Mouse (Mus musculus) C2C12 (cell line): ENCODE measurements around the gene Slc41a2.

Experiments
- MAX ChIP-seq: IDR thresholded peaks from one replicate; pipeline ENCODE4 v1.6.1; 2011; ENCODE audit warnings: mild to moderate bottlenecking, control low read depth
- MYOG ChIP-seq: IDR thresholded peaks from one replicate; pipeline ENCODE4 v1.6.1; 2011; ENCODE audit not compliant: control insufficient read depth, insufficient read length; ENCODE audit errors: extremely low read depth

- TF ChIP-seq MYOG (no peak), MAX (no peak)
Observed at GRCm38 (mm10) chr10:83245720-83246119, 92.0 kb downstream of the Slc41a2 start.
